Mouse (Mus musculus) gastrocnemius, postnatal 10 days (tissue): ENCODE results near the gene Accs. TPM values are rescaled to one million over a fixed set of nuclear protein-coding genes. Genes with fewer than 3 reads are reported as not detected.
A peak's percentile ranks its signal among the peaks of the same experiment; 100 is the strongest.

Experiments used
- DNase-seq: peaks from one replicate; pipeline ENCODE4 v3.0.0; 2021; ENCODE audit warnings: mixed read lengths
- total RNA-seq, 2 experiments: library from RNA; stranded (reverse); gene quantifications; 2 replicates each; pipeline ENCODE4 v1.2.3; 2021

Gene Accs
- total RNA-seq, 2 experiments from 2014 or later = 4.2 to 6.2 TPM

DNA sequence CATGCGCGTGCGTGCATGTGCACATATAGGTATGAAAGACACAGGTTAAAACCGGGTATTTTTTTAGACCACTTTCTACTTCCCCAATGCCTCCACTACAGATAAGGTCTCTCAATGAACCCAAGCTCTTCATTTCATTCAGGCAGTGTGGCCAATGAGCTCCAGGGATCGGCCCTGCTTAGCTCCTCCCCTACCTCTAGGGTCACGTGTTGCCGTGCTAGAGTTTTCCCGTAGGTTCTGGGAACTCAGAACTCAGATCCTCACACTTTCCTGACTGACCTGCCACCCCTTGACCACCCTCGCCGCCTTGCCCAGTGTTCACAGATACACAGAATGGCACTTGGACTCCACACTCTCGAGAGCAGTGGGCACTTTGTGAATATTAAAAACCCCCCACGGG, 9.1 kb upstream of the Accs start:
- no peak for DNase-seq

DNA sequence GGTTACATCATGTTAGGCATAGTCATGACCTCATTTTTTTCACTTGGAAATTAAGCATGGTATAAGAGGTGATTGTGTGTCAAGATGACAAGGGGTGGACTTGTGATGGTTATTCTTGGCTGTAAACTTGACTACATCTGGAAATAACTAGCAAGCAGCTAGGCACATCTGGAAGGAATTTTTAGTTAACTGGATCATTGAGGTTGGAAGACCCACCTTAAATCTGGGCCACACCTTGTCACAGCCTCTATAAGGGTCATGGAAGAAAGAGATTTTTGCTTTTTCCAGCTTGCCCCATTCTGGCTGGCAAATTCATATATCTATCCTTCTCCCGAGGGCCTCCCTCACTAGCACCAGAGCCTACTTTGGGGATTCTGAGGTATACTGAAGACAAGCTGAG, 1.6 kb upstream of the Accs start:
- no peak for DNase-seq

DNA sequence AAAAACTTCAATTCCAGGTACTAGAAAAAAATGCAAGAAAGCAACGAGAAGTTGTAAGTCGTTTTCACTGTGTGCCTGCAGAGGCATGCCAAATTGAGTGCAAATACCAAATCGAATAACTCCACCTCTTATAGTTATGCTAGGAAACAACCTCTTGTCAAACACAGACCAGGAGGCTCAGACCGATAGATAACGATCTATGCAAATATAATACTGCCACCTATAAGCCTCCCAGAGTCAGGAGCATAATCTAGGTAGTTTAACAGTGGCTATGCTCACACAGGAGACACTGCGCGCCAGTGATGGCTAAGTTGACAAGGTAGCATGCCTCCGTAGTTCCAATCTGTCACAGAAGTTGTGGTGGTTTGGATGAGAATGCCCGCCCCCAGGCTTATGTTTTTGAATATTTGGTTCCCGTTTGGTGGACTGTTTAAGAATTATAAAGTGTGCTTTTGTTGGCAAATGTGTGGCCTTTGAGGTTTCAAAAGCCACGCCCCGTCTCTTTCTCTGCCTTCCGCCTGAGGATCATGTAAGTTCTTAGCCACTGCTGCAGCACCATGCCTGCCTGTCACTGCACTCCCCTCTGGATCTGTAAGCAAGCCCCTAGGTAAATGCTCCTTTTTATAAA, 688 bp upstream of the Accs start:
- DNase-seq = no peak

DNA sequence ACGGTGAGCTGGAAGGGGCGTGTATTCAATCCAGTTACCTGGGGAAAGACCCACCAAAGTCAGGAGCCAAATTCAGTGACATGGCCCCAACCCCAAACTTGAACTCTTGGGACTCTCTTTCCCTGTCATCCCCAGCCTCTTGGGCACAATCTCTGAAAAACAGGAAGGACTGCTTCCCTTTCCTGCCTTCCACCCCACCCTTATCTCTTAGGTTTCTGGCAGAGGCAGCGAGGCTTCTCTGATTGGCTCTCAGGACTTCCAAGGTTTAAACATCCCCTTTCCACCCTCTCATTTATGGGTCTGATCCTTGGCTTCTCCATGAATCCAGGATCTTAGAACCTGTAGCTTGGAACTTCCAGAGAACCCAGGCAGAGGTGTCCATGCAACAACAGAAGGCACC, 8.4 kb downstream of the Accs start:
- no peak for DNase-seq

DNA sequence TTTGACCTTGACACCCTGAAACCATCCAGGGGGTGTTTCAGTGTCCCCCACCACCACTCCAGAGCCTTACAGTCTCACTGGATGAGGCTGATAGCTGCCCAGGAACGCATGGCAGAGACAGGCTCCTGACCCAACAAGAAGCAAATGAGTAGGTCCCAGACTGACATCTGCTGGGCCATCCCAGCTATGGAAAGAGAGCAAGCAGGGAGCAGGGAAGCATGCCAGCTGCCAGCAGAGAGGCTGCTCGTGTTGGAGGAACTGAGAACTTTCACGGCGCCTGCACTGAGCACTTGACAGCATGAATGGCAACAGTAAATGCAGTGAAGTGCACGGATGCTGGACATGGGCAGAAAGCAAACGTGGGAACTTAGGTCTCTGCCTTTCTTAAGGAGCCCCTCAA, 9.6 kb downstream of the Accs start:
- DNase-seq = no peak

DNA sequence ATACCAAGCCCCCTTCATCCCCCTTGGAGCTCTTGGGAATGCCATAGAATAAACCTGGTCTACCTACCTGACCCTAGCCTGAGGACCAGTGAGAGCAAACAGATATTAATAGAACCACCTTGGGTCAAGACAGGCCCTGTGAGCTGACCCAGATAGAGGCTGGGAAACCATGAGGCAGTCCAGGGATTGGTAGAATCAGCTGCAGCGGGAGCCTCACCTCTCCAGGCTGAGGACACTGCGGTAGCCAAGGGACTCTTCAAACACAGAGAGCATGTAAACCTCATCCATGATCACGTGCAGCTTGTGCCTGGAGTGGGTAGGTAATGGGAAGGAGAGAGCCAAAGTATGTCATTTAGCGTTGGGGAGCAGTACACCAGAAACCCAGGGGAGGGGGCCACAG, 10.8 kb downstream of the Accs start:
- DNase-seq = no peak

DNA sequence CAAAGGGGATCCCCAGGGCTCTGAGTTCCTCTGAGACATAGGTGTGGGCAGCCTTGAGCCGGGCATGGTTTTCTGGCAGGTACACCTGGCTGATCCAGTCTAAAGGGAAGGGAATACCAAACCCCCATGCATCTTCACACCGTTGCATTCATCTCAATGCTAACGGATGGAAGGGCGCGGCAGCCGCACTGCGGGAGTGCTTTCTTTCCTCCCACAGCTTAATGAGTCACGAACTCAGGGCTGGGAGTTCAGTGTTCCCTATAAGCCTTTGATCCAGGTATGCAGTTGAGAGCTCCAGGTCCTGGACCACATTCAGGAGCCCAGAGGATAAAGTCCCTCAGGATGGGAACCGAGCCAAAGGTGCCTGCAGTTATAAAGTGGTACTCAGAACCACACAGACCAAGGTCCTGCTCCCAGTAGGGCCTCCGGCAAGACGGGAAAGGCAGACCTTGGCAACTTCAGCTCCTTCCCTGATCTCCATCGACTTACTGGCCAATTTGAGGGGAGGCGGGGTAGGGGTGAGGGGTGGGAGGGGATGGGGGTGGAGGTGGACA, 13.4 kb downstream of the Accs start:
- DNase-seq = no peak

DNA sequence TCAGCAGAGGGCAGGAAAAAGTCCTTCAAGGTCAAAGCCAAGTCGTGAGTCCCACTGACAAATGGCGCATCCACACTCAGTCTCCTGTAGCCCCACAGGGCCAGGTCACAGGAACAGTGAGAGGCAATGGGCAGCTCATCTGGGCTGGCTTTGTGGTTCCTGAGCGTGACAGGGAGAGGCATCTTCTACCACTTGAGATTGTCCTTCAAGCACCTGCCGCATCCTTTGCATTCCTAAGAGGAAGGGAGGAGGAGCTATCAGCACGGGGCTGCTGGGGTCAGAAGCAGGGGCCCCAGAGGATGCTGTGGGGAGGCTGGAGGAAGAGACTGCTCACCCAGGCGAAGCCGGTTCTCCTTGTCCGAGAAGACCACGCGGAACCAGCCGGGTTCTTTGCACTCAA, 14.1 kb downstream of the Accs start:
- DNase-seq = no peak

DNA sequence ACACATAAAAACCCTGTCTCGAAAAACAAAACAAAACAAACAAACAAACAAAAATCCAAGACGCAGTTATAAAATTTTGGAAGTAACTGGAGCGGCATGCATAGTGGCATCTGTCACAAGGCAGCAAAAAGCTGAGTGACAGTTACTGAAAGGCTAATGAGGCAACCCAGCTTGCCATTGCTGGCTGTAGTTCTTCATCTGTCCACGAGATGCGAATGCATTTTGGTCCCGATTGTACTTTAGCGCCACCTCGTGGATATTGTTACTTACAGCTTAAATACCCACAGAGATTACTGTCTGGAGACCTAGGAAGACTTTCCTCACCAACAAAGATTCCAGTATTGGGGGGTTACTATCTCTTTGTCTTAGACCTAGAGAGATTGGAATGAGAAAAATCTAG, 26.2 kb downstream of the Accs start:
- DNase-seq = peak; percentile 59

DNA sequence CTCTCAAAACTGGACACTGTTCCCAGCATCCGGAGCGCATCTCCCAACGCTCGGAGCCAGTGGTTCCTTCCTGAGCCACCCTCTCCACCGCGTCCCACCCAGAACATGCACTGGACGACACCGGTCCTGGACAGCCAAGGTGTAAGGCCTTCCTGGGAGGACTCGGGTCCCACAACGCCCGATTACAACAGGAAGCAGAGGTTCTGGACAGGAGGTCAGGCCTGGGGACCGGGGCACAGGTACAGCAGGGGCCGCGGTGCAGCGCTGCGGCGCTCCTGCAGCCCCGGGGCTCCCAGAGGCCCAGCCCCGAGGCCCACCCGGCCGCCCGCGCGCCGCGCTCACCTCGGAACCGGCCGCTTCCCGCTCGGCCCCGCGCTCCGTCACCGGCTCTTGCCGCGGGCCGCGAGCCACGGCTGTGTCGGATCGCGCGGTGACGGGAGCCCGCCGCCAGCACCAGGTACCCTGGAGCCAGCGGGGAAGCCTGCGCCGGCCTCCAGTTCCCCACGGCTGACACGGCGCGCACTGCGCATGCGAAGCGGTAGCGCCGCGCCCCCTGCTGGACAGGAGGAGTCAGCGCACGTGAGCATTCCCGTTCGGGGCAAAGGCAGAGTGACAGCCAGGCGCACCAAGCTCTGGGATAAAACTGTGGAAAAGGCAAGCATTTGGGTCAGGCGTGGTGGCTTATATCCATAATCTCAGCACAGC, 27.5 kb downstream of the Accs start, which contains the start of gene Ext2:
TSS of gene Ext2 (minus strand) at position 524 of the 705 bp plus-strand sequence.
- DNase-seq = peak; percentile 93

DNA sequence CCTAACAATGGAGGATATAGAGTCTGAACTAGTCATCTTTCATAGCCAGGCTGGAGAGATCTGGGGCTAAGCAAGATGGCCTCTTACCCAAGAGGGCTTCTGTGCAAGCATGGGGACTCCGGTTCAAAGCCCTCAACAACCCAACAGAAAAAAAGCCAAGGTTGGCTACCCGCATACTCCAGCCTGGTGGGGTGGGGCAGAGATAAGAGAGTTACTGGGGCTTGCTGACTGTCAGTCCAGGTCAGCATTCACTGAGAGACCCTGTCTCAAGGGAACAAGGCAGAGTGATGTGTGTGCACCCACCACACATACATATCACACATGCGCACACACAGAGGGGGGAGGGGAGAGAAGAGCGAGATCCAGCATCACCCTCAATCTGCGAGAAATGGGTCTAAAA, 32.0 kb downstream of the Accs start:
- no peak for DNase-seq

DNA sequence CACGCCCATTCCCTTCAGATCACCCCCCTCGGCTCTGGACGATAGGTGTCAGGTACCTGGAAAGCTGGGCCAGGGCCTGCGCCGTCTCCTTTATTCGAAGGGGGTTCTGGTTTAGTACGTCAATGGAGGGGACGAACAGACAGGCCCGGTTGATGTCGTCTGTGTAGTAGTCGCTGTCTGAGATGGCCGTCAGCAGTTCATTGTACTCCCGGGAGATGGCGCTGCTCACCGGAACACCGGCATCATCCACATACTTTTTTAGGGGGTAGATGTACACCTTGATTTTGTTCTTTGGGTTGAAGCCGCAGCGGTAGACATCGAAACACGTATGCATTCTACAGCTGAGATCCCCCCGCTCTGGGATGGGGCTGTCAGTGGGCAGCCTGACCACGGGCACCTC, 36.4 kb downstream of the Accs start:
- no peak for DNase-seq

DNA sequence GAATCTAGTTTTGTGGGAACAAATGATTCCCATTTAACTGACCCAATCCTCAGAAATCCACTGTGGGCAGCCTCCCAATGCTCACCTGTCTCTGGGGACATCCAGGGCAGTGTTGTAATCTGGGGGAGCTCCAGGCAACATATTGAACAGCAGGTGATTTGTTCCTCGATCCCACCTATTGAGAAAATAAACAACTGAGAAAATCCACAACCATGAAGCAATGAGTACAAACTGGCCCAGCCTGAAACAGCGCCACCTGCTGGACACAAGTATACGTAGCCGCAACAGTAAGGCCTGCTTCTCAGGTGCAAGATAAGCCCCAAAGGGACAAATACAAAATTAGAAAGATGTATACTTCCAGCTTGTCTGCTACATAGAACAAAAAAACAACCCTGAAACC, 37.9 kb downstream of the Accs start:
- DNase-seq = peak; percentile 76

DNA sequence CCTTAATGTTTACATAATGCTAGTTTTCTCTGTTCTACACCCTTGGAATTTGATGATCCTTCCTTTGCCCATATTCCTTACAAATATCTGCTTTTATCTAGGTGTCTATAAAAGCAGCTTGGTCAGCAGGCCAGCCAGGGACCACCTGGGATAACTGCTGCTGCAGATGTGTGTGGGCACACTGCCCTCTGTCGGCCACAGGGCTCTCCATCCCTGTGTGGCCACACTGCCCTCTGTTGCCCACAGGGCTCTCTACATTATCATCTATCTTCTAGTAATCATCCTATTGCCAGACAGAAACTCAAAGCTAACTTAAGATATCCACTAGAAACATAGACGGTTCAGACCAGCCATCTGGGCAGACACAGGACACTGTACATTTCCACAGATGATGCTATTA, 39.8 kb downstream of the Accs start:
- DNase-seq = peak; percentile 49

DNA sequence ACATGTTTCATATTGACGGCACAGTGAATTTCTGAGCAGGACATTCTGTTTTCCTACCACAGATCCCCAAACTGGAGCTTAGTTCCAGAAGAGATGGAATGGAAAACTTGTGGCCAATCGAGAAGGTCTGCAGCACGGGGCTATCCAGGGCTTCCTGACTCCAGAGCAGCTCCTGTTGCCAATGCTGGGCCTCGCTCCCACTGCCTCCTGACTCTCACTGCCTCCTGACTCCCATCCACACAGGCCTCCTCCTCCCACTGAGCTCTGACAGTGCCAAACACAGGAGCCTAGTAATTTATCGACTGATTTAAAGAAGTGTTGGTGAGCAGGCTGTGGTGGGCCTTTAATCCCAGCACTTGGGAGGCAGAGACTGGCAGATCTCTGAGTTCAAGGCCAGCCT, 41.7 kb downstream of the Accs start:
- no peak for DNase-seq

DNA sequence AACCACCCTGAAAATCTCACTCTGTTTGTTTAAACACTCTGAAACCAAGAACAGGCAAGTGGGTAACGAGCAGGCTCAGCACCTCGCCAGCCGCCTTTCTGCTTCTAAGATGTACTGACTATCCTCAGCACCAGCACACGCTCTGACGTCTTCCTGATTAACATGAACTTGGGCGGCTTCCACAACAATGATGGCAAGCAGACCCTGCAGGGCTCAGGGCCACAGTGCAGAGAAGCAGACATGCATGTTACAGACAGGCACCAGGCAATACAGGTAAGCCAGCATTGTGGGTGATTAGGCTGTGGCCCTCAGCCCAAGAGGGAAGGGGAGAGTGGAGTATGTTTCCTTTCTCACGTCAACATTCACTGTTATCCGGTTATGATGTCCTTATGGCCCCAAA, 42.3 kb downstream of the Accs start:
- no peak for DNase-seq

DNA sequence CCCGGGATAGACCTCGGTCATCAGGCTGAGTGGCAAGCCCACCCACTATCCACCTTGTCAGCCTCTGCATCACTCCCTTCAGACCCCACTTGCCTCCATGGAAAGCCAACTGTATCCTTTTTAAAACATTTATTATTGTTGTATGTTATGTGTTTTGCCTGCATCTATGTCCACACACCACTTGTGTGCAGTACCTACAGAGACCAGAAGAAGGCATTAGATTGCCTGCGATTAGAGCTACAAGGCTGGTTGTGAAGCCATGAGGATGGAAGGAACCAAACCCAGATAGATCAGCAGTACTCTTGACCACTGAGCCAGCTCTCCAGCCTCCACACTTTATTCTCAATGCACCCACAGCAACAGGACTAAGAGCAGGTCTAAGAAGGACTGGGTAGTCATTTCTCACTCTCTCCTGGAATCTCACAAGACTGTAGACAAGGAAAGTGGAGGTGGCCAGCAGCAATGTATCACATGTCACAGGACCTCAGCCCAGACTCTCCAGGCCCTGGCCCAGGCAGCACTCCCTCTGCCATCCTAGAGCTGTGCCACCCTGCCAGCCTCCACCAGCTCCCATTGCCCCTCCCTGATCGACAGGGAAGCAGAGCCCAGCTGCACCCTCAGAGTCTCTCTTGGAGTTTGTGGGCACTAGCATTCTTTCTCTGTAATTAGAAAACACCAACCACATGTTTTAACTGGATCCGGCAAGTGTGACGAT, 43.1 kb downstream of the Accs start:
- peak; percentile 33 for DNase-seq

DNA sequence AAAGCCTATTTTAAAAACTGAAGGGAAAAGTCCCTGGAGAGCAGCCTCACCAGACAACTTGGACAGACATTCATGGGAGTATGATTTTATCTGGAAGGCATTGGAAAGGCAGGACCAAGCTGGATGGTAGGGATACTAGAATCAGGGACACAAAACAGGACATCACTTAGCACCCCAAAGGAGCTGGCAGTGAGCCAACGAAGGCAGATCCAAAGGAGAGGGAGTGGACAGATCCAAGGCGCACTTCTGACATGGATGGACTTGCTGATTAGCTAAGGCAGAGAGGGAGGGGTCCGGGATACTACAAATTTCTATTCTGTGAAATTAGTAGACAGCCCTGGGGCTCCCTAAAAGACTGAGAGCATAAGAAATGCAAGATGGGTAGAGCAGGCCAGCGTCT, 44.2 kb downstream of the Accs start:
- DNase-seq = no peak

DNA sequence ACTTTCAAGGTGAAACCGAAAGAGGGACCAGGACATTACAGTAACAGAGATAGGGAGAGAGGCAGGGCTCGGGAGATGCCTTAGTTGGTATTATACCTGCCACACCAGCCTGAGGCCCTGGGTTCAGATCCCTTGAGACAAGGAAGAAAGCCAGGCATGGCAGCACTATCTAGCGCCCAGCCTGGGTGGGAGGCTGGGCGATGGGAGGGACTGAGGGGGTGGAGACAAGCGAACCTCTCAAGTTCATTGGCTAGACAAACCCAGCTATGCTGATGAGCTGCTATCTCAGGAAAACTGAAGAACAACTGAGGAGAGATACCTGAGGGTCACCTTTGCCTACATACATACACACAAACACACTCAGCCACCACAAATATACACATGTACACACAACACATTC, 44.7 kb downstream of the Accs start:
- no peak for DNase-seq

DNA sequence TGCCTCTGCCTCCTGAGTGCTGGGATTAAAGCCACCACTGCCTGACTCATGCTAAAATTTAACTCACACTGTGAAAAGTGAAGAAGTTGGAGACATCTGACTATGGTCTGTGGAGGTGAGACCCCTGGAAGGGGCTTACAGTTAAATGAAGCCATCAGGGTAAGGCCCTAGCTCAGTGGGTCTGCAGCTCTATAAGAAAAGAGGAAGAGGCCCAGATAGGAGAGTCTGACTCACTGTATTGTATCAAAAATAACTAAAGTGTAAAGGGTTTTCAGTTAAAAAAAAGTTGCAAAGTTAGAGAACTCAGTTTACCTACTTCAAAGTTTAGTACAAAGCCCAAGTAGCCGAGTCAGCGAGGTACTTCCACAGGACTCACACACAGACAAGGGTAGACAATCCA, 46.8 kb downstream of the Accs start:
- no peak for DNase-seq

DNA sequence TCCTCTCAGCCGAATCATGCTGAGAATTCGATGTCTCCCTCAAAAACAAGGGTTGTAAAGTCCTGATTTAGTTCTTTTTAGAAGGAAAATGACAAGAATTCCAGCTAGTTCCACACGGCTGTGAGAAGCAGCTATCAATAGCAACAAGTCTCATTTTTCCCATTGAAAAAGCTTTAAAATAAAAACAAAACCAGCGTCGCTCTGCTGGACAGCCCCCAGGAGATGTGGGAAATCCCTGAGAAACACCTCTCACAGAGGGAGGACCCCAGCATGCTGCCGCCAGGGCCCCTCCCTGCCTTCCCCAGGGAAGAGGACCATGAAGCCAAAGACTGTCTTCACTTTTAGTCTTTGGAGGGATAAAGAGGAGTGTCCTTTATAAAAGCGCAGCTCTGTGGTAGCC, 48.6 kb downstream of the Accs start:
- DNase-seq = no peak

DNA sequence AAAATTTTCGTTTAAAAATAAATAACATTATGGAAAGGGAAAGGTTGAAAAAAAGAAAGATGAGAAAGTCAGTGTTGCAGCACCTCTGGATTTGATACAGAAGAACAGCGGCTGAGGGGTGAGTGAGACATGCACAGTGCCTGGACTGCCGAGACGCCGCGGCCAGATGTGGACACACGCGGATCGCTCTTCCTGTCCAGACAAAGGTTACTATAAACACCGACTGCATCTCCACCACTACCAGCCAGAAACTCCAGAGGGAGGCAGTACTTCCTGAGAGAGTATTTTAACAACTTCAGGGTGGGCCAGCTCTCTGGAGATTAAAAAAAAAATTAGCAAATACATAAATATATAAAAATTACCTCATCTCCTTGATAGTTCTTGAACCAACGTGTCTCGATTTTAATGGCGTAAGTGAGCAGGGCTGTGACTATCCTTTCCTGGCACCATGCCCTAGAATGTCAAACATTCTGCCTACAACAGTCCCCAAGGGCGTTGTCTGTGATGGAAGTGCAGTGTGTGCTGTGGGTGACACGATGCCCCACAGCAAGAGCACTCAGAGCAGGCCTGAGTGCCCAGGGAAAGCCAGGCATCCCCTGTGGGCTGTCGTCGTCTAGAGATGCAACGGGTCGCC, 52.5 kb downstream of the Accs start:
- no peak for DNase-seq

DNA sequence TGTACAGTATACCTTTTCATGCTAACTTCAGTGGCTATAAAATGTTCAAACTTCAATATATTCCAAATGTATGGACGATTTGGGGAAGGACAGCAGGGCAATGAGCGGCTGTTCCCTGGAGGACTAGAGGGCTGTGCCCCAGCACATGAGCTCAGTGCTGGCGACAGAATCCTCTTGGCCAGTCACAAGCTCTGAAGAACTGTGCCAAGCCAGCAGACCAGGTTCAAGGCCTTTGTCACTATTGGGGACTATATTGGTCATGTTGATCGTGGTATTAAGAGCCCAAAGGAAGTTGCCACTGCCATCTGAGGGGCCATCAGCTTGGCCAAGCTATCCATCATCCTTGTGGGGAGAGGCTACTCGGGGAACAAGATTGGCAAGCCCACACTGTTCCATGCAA, 55.4 kb downstream of the Accs start:
- no peak for DNase-seq
